Mouse (Mus musculus): ENCODE results near the gene Olfr1039. TPM values are rescaled to one million over a fixed set of nuclear protein-coding genes. Genes with fewer than 3 reads are reported as not detected.
"Not testable (repeated sequence)": the region's sequence is repeated elsewhere in the genome, so short reads cannot be mapped to it uniquely, and the experiment has no call there.

The Olfr1039 gene
- polyA plus RNA-seq (2015; fragmentation: Nextera tagmentation; extraction: Ambion mirVana), result not detected in 2 replicates

- Histone ChIP-seq H3K4me2 (ENCODE audit: low read depth, low read length) (no peak within 1 kb of the TSS), H3K27ac (ENCODE audit: low read length) (no peak within 1 kb of the TSS), H3K36me3 (ENCODE audit: control insufficient read depth, insufficient read depth, low read length) (no peaks in the 10 kb centered on the region), H3K4me1 (ENCODE audit: control insufficient read depth, insufficient read depth, low read length) (no peaks in the 10 kb centered on the region), H3K9me3 (replicated peaks; ENCODE audit: control insufficient read depth, low read length) (no peaks in the 10 kb centered on the region), H3K27me3 (ENCODE audit: control insufficient read depth, insufficient read depth, low read length) (no peaks in the 10 kb centered on the region), H3K9ac (ENCODE audit: low read length) (no peak within 1 kb of the TSS), H3K4me3 (replicated peaks; ENCODE audit: low read length) (no peak within 1 kb of the TSS)
- 88% methylated on average over 1 of the region's 1 CpGs for WGBS
- ATAC-seq (ENCODE audit: insufficient read depth, low FRiP score), result no peak
Measured at GRCm38 (mm10) chr2:86135828-86136227, at the start of gene Olfr1039. Gene Olfr1039, minus strand, starts transcription at chr2:86135928.

- 75% methylated on average over 3 of the region's 3 CpGs for WGBS
- Histone ChIP-seq H3K27ac (ENCODE audit: low read length) (no peak overlapping the region), H3K4me2 (ENCODE audit: low read depth, low read length) (no peak overlapping the region), H3K9ac (ENCODE audit: low read length) (no peak overlapping the region), H3K4me1 (ENCODE audit: control insufficient read depth, insufficient read depth, low read length) (no peaks in the 10 kb centered on the region), H3K27me3 (ENCODE audit: control insufficient read depth, insufficient read depth, low read length) (no peaks in the 10 kb centered on the region), H3K9me3 (replicated peaks; ENCODE audit: control insufficient read depth, low read length) (no peaks in the 10 kb centered on the region), H3K36me3 (ENCODE audit: control insufficient read depth, insufficient read depth, low read length) (no peaks in the 10 kb centered on the region), H3K4me3 (replicated peaks; ENCODE audit: low read length) (no peak overlapping the region)
- no peak for ATAC-seq (ENCODE audit: insufficient read depth, low FRiP score)
Measured at GRCm38 (mm10) chr2:86179950-86180349, 44.2 kb upstream of the Olfr1039 start.

- no peaks in the 10 kb centered on the region for H3K9me3 ChIP-seq (replicated peaks; ENCODE audit: control insufficient read depth, low read length)
- no peak within 1 kb of the TSS for H3K9ac ChIP-seq (ENCODE audit: low read length)
- no peak for ATAC-seq (ENCODE audit: insufficient read depth, low FRiP score)
- no peaks in the 10 kb centered on the region for H3K4me1 ChIP-seq (ENCODE audit: control insufficient read depth, insufficient read depth, low read length)
- no peaks in the 10 kb centered on the region for H3K36me3 ChIP-seq (ENCODE audit: control insufficient read depth, insufficient read depth, low read length)
- H3K4me2 ChIP-seq (ENCODE audit: low read depth, low read length), result no peak within 1 kb of the TSS
- H3K27me3 ChIP-seq (ENCODE audit: control insufficient read depth, insufficient read depth, low read length), result no peaks in the 10 kb centered on the region
- no peak within 1 kb of the TSS for H3K27ac ChIP-seq (ENCODE audit: low read length)
- H3K4me3 ChIP-seq (replicated peaks; ENCODE audit: low read length), result no peak within 1 kb of the TSS
Measured at GRCm38 (mm10) chr2:86177720-86178119, 42.0 kb upstream of the Olfr1039 start, which contains the start of gene Olfr1044. Gene Olfr1044, minus strand, starts transcription at chr2:86177820.

- H3K4me1 ChIP-seq (ENCODE audit: control insufficient read depth, insufficient read depth, low read length); H3K4me2 ChIP-seq (ENCODE audit: low read depth, low read length); H3K9me3 ChIP-seq (replicated peaks; ENCODE audit: control insufficient read depth, low read length); H3K9ac ChIP-seq (ENCODE audit: low read length); H3K4me3 ChIP-seq (replicated peaks; ENCODE audit: low read length); ATAC-seq (ENCODE audit: insufficient read depth, low FRiP score); H3K27me3 ChIP-seq (ENCODE audit: control insufficient read depth, insufficient read depth, low read length); H3K36me3 ChIP-seq (ENCODE audit: control insufficient read depth, insufficient read depth, low read length); H3K27ac ChIP-seq (ENCODE audit: low read length): not testable (repeated sequence)
- 79% methylated on average over 7 of the region's 7 CpGs for WGBS
Measured at GRCm38 (mm10) chr2:86175422-86175821, 39.7 kb upstream of the Olfr1039 start.

GRCm38 (mm10) chr2:86167422-86167821 is 31.7 kb upstream of the Olfr1039 start, which contains the start of gene Olfr1043:
Gene Olfr1043, minus strand, starts transcription at chr2:86167522.
- no peak for ATAC-seq (ENCODE audit: insufficient read depth, low FRiP score)
- no peaks in the 10 kb centered on the region for H3K9me3 ChIP-seq (replicated peaks; ENCODE audit: control insufficient read depth, low read length)
- H3K27ac ChIP-seq (ENCODE audit: low read length), result no peak within 1 kb of the TSS
- no peak within 1 kb of the TSS for H3K4me3 ChIP-seq (replicated peaks; ENCODE audit: low read length)
- no peaks in the 10 kb centered on the region for H3K27me3 ChIP-seq (ENCODE audit: control insufficient read depth, insufficient read depth, low read length)
- 88% methylated on average over 2 of the region's 2 CpGs for WGBS
- H3K4me1 ChIP-seq (ENCODE audit: control insufficient read depth, insufficient read depth, low read length), result no peaks in the 10 kb centered on the region
- H3K4me2 ChIP-seq (ENCODE audit: low read depth, low read length), result no peak within 1 kb of the TSS
- no peak within 1 kb of the TSS for H3K9ac ChIP-seq (ENCODE audit: low read length)
- H3K36me3 ChIP-seq (ENCODE audit: control insufficient read depth, insufficient read depth, low read length), result no peaks in the 10 kb centered on the region

- no peaks in the 10 kb centered on the region for H3K9me3 ChIP-seq (replicated peaks; ENCODE audit: control insufficient read depth, low read length)
- no peak within 1 kb of the TSS for H3K4me3 ChIP-seq (replicated peaks; ENCODE audit: low read length)
- no peak for ATAC-seq (ENCODE audit: insufficient read depth, low FRiP score)
- WGBS, result 79% methylated on average over 2 of the region's 2 CpGs
- H3K27me3 ChIP-seq (ENCODE audit: control insufficient read depth, insufficient read depth, low read length), result no peaks in the 10 kb centered on the region
- H3K36me3 ChIP-seq (ENCODE audit: control insufficient read depth, insufficient read depth, low read length), result no peaks in the 10 kb centered on the region
- no peak within 1 kb of the TSS for H3K9ac ChIP-seq (ENCODE audit: low read length)
- no peak within 1 kb of the TSS for H3K4me2 ChIP-seq (ENCODE audit: low read depth, low read length)
- H3K4me1 ChIP-seq (ENCODE audit: control insufficient read depth, insufficient read depth, low read length), result no peaks in the 10 kb centered on the region
- H3K27ac ChIP-seq (ENCODE audit: low read length), result no peak within 1 kb of the TSS
Measured at GRCm38 (mm10) chr2:86161738-86162137, 26.0 kb upstream of the Olfr1039 start, which contains the start of gene Olfr1042. Gene Olfr1042, minus strand, starts transcription at chr2:86161838.

- no peaks in the 10 kb centered on the region for H3K9me3 ChIP-seq (replicated peaks; ENCODE audit: control insufficient read depth, low read length)
- H3K9ac ChIP-seq (ENCODE audit: low read length), result no peak within 1 kb of the TSS
- no peaks in the 10 kb centered on the region for H3K4me1 ChIP-seq (ENCODE audit: control insufficient read depth, insufficient read depth, low read length)
- no peak within 1 kb of the TSS for H3K4me2 ChIP-seq (ENCODE audit: low read depth, low read length)
- H3K36me3 ChIP-seq (ENCODE audit: control insufficient read depth, insufficient read depth, low read length), result no peaks in the 10 kb centered on the region
- no peaks in the 10 kb centered on the region for H3K27me3 ChIP-seq (ENCODE audit: control insufficient read depth, insufficient read depth, low read length)
- WGBS, result 84% methylated on average over 1 of the region's 1 CpGs
- H3K27ac ChIP-seq (ENCODE audit: low read length), result no peak within 1 kb of the TSS
- ATAC-seq (ENCODE audit: insufficient read depth, low FRiP score), result no peak
- H3K4me3 ChIP-seq (replicated peaks; ENCODE audit: low read length), result no peak within 1 kb of the TSS
Measured at GRCm38 (mm10) chr2:86146632-86147031, 10.9 kb upstream of the Olfr1039 start, which contains the start of gene Olfr1040. Gene Olfr1040, minus strand, starts transcription at chr2:86146732.

- Histone ChIP-seq H3K4me2 (ENCODE audit: low read depth, low read length) (no peak within 1 kb of the TSS), H3K4me1 (ENCODE audit: control insufficient read depth, insufficient read depth, low read length) (no peaks in the 10 kb centered on the region), H3K27me3 (ENCODE audit: control insufficient read depth, insufficient read depth, low read length) (no peaks in the 10 kb centered on the region), H3K9me3 (replicated peaks; ENCODE audit: control insufficient read depth, low read length) (no peaks in the 10 kb centered on the region), H3K4me3 (replicated peaks; ENCODE audit: low read length) (no peak within 1 kb of the TSS), H3K9ac (ENCODE audit: low read length) (no peak within 1 kb of the TSS), H3K27ac (ENCODE audit: low read length) (no peak within 1 kb of the TSS), H3K36me3 (ENCODE audit: control insufficient read depth, insufficient read depth, low read length) (no peaks in the 10 kb centered on the region)
- no peak for ATAC-seq (ENCODE audit: insufficient read depth, low FRiP score)
- WGBS, result 87% methylated on average over 2 of the region's 2 CpGs
Measured at GRCm38 (mm10) chr2:86087285-86087684, 48.4 kb downstream of the Olfr1039 start, which contains the start of gene Olfr1037. Gene Olfr1037, minus strand, starts transcription at chr2:86087385.

- H3K9ac ChIP-seq (ENCODE audit: low read length); H3K4me2 ChIP-seq (ENCODE audit: low read depth, low read length); H3K36me3 ChIP-seq (ENCODE audit: control insufficient read depth, insufficient read depth, low read length); H3K9me3 ChIP-seq (replicated peaks; ENCODE audit: control insufficient read depth, low read length); ATAC-seq (ENCODE audit: insufficient read depth, low FRiP score); H3K4me3 ChIP-seq (replicated peaks; ENCODE audit: low read length); H3K4me1 ChIP-seq (ENCODE audit: control insufficient read depth, insufficient read depth, low read length); H3K27ac ChIP-seq (ENCODE audit: low read length); H3K27me3 ChIP-seq (ENCODE audit: control insufficient read depth, insufficient read depth, low read length): not testable (repeated sequence)
- WGBS, result 90% methylated on average over 1 of the region's 1 CpGs
Measured at GRCm38 (mm10) chr2:86080478-86080877, 55.2 kb downstream of the Olfr1039 start.

Measured in stomach, embryonic 16.5 days (tissue).